Mouse (Mus musculus) hindbrain, postnatal 0 days (tissue): Measurements from ENCODE around the gene Eva1c. TPM values are rescaled to one million over a fixed set of nuclear protein-coding genes. Genes with fewer than 3 reads are reported as not detected.
A peak's percentile ranks its signal among the peaks of the same experiment; 100 is the strongest.

ENCODE experiments used
- ATAC-seq: fragments of 200-750 bp; cut with Nextera tagmentation; 2 replicates; pipeline ENCODE4 v1.8.0; 2017; ENCODE audit warnings: mild to moderate bottlenecking, moderate TSS enrichment, moderate library complexity
- DNase-seq: peaks from one replicate; pipeline ENCODE4 v3.0.0-alpha.2; 2015; ENCODE audit warnings: low spot score
- H3K27ac ChIP-seq: fragments of 300-500 bp; sonication (generic); 2 replicates; pipeline ENCODE4 v1.5.1; 2014; ENCODE audit warnings: mild to moderate bottlenecking
- H3K27me3 ChIP-seq: fragments of 300-500 bp; sonication (generic); 2 replicates; pipeline ENCODE4 v1.6.1; 2014; ENCODE audit warnings: low read length, mixed read lengths; ENCODE audit not compliant: insufficient read depth
- H3K36me3 ChIP-seq: fragments of 300-500 bp; sonication (generic); 2 replicates; pipeline ENCODE4 v1.6.1; 2014; ENCODE audit warnings: low read length, mixed read lengths; ENCODE audit not compliant: insufficient read depth
- H3K4me1 ChIP-seq: fragments of 300-500 bp; sonication (generic); 2 replicates; pipeline ENCODE4 v1.6.1; 2014; ENCODE audit warnings: antibody characterized with exemption, low read length, mixed read lengths; ENCODE audit not compliant: insufficient read depth
- H3K4me2 ChIP-seq: fragments of 300-500 bp; sonication (generic); 2 replicates; pipeline ENCODE4 v1.6.1; 2014; ENCODE audit warnings: low read depth, mild to moderate bottlenecking, low read length, moderate library complexity, mixed read lengths
- H3K4me3 ChIP-seq: fragments of 300-500 bp; sonication (generic); 2 replicates; pipeline ENCODE4 v1.5.1; 2014; ENCODE audit warnings: low read length
- H3K9ac ChIP-seq: fragments of 300-500 bp; sonication (generic); replicated peaks from 2 replicates; pipeline ENCODE4 v1.6.1; 2014; ENCODE audit warnings: mild to moderate bottlenecking, low read length, moderate library complexity, mixed read lengths
- H3K9me3 ChIP-seq: fragments of 300-500 bp; sonication (generic); 2 replicates; pipeline ENCODE4 v1.6.1; 2016; ENCODE audit warnings: low read length, mixed read lengths
- CTCF ChIP-seq: IDR thresholded peaks from 2 replicates; pipeline ENCODE4 v1.5.1; 2016; ENCODE audit warnings: antibody characterized with exemption, control low read depth, low read depth
- WGBS: fragments of 180-500 bp; shearing (Covaris S2); extraction: QIAGEN DNeasy Blood & Tissue Kit; methylation state at CpG from one replicate; pipeline ENCODE4 v1.1.7; 2014; 5-methylcytosine and 5-hydroxymethylcytosine counted together
- polyA plus RNA-seq: library from polyadenylated mRNA; unstranded; fragments of >200 nt; fragmentation: Nextera tagmentation; extraction: Ambion mirVana; gene quantifications from 2 replicates; pipeline ENCODE4 v1.2.1, GENCODE M21; 2015
- total RNA-seq: library from RNA; depleted of rRNA; stranded (reverse); fragments of >200 nt; gene quantifications from 2 replicates; pipeline ENCODE4 v1.2.3, GENCODE M21; 2014

Eva1c gene
- total and polyA plus RNA-seq, 2 experiments from 2014 or later = 4.0 to 9.4 TPM

DNA sequence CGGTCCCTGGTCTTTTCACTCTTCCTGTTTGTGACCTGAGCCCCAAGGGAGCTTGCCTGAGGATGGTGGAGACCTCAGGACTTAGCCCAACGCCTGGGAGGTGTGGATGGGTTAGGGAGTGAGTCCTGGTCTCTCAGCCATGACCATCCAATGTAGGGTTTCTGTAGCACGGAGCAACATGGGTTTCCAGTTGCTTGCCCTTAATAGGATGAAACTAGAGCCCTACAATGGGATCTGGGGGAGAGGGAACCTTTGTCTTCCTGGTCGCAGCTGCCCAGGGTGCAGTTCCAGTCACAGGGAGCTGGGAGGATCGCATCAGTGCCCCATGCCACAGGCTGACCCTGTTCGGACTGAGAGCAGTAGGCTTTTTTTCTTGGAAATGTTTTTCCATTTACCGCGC, 90.6 kb downstream of the Eva1c start:
- 73% methylated on average over 8 of the region's 8 CpGs for WGBS
- Histone ChIP-seq H3K9ac (no peak overlapping the region), H3K36me3 (no peaks in the 10 kb centered on the region), H3K4me3 (no peak overlapping the region), H3K27ac (no peak overlapping the region), H3K4me2 (no peak overlapping the region), H3K9me3 (no peaks in the 10 kb centered on the region), H3K27me3 (no peaks in the 10 kb centered on the region), H3K4me1 (no peaks in the 10 kb centered on the region)
- no peak for TF ChIP-seq CTCF
- DNase-seq = no peak
- no peak for ATAC-seq

DNA sequence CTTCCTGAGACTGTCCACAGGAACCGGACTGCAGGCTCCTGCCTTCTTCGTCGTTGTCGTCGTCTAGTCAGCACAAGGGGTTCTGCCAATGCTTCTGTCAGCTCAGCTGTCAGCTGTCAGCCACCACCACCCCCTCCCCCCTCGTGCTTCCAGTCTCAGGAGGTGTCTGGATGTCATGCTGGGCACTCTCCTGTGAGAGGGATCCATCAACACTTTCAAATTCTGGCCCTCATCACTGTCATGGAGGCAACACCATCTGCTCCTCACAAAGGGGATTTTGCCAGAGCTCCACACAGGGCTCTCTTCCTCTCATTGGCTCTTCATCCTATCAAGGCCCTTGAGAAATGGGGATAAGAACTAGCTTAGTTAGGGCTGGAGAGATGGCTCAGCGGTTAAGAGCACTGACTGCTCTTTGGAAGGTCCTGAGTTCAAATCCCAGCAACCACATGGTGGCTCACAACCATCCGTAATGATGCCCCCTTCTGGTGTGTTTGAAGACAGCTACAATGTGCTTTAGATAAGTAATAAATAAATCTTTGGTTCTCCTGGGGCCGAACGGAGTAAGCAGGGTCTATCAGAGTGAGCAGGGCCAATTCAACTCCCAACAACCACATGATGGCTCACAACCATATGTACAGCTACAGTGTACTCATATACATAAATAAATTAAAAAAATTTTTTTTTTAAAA, 95.1 kb downstream of the Eva1c start:
- peak; percentile 38 for DNase-seq
- Histone ChIP-seq H3K9ac (no peak overlapping the region), H3K27ac (peak overlapping the region; percentile 45), H3K27me3 (no peaks in the 10 kb centered on the region), H3K4me2 (no peak overlapping the region), H3K36me3 (no peaks in the 10 kb centered on the region; the same call in 1 of the 2 replicates), H3K9me3 (no peaks in the 10 kb centered on the region), H3K4me1 (no peaks in the 10 kb centered on the region), H3K4me3 (no peak overlapping the region)
- TF ChIP-seq CTCF = peak; percentile 25; the same call in 1 of the 2 replicates
- WGBS = 46% methylated on average over 10 of the region's 10 CpGs
- ATAC-seq = 0 out of 2 replicates have a peak, but pooled peaks have one; percentile 27

GRCm38 (mm10) chr16:90924606-90925370, 98.3 kb downstream of the Eva1c start:
- DNase-seq (no peak), ATAC-seq (0 out of 2 replicates have a peak, but pooled peaks have one; percentile 22)
- H3K4me1 ChIP-seq = no peaks in the 10 kb centered on the region
- no peak overlapping the region for H3K27ac ChIP-seq
- no peak overlapping the region for H3K4me2 ChIP-seq
- no peak overlapping the region for H3K4me3 ChIP-seq
- H3K27me3 ChIP-seq = no peaks in the 10 kb centered on the region
- H3K9ac ChIP-seq = no peak overlapping the region
- peaks cover 8% of the 10 kb centered on the region; the same call in 1 of the 2 replicates for H3K36me3 ChIP-seq
- no peak for TF ChIP-seq CTCF
- no peaks in the 10 kb centered on the region for H3K9me3 ChIP-seq
- 92% methylated on average over 13 of the region's 13 CpGs for WGBS

GRCm38 (mm10) chr16:90925461-90925860, 98.9 kb downstream of the Eva1c start:
- H3K4me1 ChIP-seq = no peaks in the 10 kb centered on the region
- H3K4me3 ChIP-seq = no peak overlapping the region
- no peaks in the 10 kb centered on the region for H3K27me3 ChIP-seq
- no peaks in the 10 kb centered on the region for H3K9me3 ChIP-seq
- 19% methylated on average over 5 of the region's 5 CpGs for WGBS
- no peak overlapping the region for H3K27ac ChIP-seq
- ATAC-seq (peak; percentile 59; the same call in 1 of the 2 replicates), DNase-seq (peak; percentile 87)
- peak; percentile 95 for TF ChIP-seq CTCF
- H3K4me2 ChIP-seq = no peak overlapping the region
- H3K9ac ChIP-seq = no peak overlapping the region
- peaks cover 8% of the 10 kb centered on the region; the same call in 1 of the 2 replicates for H3K36me3 ChIP-seq

DNA sequence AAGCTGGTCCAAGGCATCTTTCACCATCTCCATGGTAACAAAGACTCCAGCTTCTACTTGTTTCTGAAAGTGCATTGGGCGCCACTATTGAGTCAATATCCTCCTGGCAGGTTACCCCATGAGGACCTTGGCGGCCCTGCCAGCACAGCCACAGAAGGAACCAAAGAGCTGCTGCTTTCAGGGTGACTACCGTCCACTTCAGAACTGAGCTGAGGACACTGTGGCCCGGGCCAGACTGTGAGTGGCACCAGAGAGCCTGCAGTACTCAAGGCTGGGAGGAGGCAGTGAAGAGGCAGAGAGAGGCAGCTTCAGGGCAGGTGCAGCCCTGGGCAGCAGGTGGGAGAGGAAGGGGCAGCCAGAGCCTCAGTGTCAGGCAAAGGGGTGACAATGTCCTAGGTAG, 100.9 kb downstream of the Eva1c start:
- no peaks in the 10 kb centered on the region for H3K9me3 ChIP-seq
- DNase-seq = no peak
- WGBS = 82% methylated on average over 4 of the region's 4 CpGs
- no peak overlapping the region for H3K4me2 ChIP-seq
- no peak overlapping the region for H3K27ac ChIP-seq
- no peak overlapping the region for H3K9ac ChIP-seq
- H3K27me3 ChIP-seq = no peaks in the 10 kb centered on the region
- no peak overlapping the region for H3K4me3 ChIP-seq
- H3K36me3 ChIP-seq = peaks cover 8% of the 10 kb centered on the region; the same call in 1 of the 2 replicates
- TF ChIP-seq CTCF = no peak
- ATAC-seq = no peak
- H3K4me1 ChIP-seq = no peaks in the 10 kb centered on the region

DNA sequence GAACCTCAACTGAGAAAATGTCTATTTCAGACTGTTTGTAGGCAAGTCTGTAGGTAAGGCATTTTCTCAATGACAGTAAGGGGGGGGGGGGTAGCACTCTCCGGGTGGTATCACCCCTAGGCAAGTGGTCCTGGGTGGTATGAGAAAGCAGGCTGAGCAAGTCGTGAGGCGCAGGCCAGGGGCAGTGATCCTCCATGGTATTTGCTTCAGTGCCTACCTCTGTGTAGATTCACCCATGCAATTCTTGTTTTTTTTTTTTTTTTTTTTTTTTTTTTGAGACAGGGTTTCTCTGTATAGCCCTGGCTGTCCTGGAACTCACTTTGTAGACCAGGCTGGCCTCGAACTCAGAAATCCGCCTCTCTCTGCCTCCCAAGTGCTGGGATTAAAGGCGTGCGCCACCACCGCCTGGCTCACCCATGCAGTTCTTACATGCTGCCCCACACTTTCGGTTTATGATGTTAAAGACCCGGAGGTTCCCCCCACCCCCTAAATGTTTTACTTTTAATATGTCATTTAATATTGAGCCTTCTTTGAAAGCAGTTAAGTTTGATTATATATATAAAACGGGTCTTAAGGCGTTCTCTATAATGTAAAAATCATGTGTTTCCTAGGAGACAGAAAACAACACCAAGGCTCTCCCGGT, 107.1 kb downstream of the Eva1c start:
- H3K27ac ChIP-seq = peak overlapping the region; percentile 93
- peak overlapping the region; percentile 79 for H3K4me2 ChIP-seq
- DNase-seq (no peak), ATAC-seq (no peak)
- peak overlapping the region; percentile 75; the same call in 1 of the 2 replicates for H3K9ac ChIP-seq
- H3K4me3 ChIP-seq = peak overlapping the region; percentile 84
- no peaks in the 10 kb centered on the region for H3K4me1 ChIP-seq
- TF ChIP-seq CTCF = no peak
- H3K36me3 ChIP-seq = peaks cover 15% of the 10 kb centered on the region; the same call in 1 of the 2 replicates
- 26% methylated on average over 13 of the region's 13 CpGs for WGBS
- H3K27me3 ChIP-seq = no peaks in the 10 kb centered on the region
- no peaks in the 10 kb centered on the region for H3K9me3 ChIP-seq
